Mouse (Mus musculus): ENCODE results near the gene Ehbp1. TPM values are rescaled to one million over a fixed set of nuclear protein-coding genes. Genes with fewer than 3 reads are reported as not detected.

The Ehbp1 gene
- polyA plus RNA-seq (2015; fragmentation: Nextera tagmentation; extraction: Ambion mirVana), result 3.1 and 3.7 TPM in 2 replicates

GRCm38 (mm10) chr11:22342242-22343207, at the start of gene Ehbp1:
Ehbp1 (minus strand) TSS chr11:22342292.
- no peak for TF ChIP-seq CTCF (IDR thresholded peaks at IDR 0.05; ENCODE audit: low read depth)
- H3K27me3 ChIP-seq (replicated peaks; ENCODE audit: control insufficient read depth, insufficient read depth, low read length), result no peaks in the 10 kb centered on the region
- H3K27ac ChIP-seq (ENCODE audit: low read depth, low read length), result no peak within 1 kb of the TSS
- H3K4me2 ChIP-seq (replicated peaks; ENCODE audit: low read depth), result no peak within 1 kb of the TSS
- no peaks in the 10 kb centered on the region for H3K9me3 ChIP-seq (ENCODE audit: control insufficient read depth)
- no peaks in the 10 kb centered on the region for H3K4me1 ChIP-seq (replicated peaks; ENCODE audit: control insufficient read depth, insufficient read depth, low read length)
- no peak for ATAC-seq
- 46% methylated on average over 2 of the region's 2 CpGs for WGBS
- H3K9ac ChIP-seq (ENCODE audit: low read depth, low read length), result no peak within 1 kb of the TSS
- H3K4me3 ChIP-seq (ENCODE audit: low read depth, low read length), result no peak within 1 kb of the TSS
- no peaks in the 10 kb centered on the region for H3K36me3 ChIP-seq (ENCODE audit: control insufficient read depth, insufficient read depth)

GRCm38 (mm10) chr11:22387472-22388098, 45.5 kb upstream of the Ehbp1 start:
- Histone ChIP-seq H3K9ac (ENCODE audit: low read depth, low read length) (no peak overlapping the region), H3K36me3 (ENCODE audit: control insufficient read depth, insufficient read depth) (no peaks in the 10 kb centered on the region), H3K27ac (ENCODE audit: low read depth, low read length) (no peak overlapping the region), H3K4me1 (replicated peaks; ENCODE audit: control insufficient read depth, insufficient read depth, low read length) (no peaks in the 10 kb centered on the region), H3K9me3 (ENCODE audit: control insufficient read depth) (no peaks in the 10 kb centered on the region), H3K27me3 (replicated peaks; ENCODE audit: control insufficient read depth, insufficient read depth, low read length) (no peaks in the 10 kb centered on the region), H3K4me2 (replicated peaks; ENCODE audit: low read depth) (no peak overlapping the region), H3K4me3 (ENCODE audit: low read depth, low read length) (no peak overlapping the region)
- WGBS, result 60% methylated on average over 6 of the region's 6 CpGs
- no peak for ATAC-seq
- TF ChIP-seq CTCF (IDR thresholded peaks at IDR 0.05; ENCODE audit: low read depth), result no peak

- no peak for TF ChIP-seq CTCF (IDR thresholded peaks at IDR 0.05; ENCODE audit: low read depth)
- Histone ChIP-seq H3K4me3 (ENCODE audit: low read depth, low read length) (no peak overlapping the region), H3K9ac (ENCODE audit: low read depth, low read length) (no peak overlapping the region), H3K4me1 (replicated peaks; ENCODE audit: control insufficient read depth, insufficient read depth, low read length) (no peaks in the 10 kb centered on the region), H3K9me3 (ENCODE audit: control insufficient read depth) (no peaks in the 10 kb centered on the region), H3K27me3 (replicated peaks; ENCODE audit: control insufficient read depth, insufficient read depth, low read length) (no peaks in the 10 kb centered on the region), H3K27ac (ENCODE audit: low read depth, low read length) (no peak overlapping the region), H3K36me3 (ENCODE audit: control insufficient read depth, insufficient read depth) (no peaks in the 10 kb centered on the region), H3K4me2 (replicated peaks; ENCODE audit: low read depth) (no peak overlapping the region)
- ATAC-seq, result no peak
- 93% methylated on average over 1 of the region's 1 CpGs for WGBS
Observed at GRCm38 (mm10) chr11:22383532-22383931, 41.4 kb upstream of the Ehbp1 start.

GRCm38 (mm10) chr11:22374811-22375210, 32.7 kb upstream of the Ehbp1 start:
- H3K9ac ChIP-seq (ENCODE audit: low read depth, low read length), result no peak overlapping the region
- H3K27ac ChIP-seq (ENCODE audit: low read depth, low read length), result no peak overlapping the region
- no peak overlapping the region for H3K4me3 ChIP-seq (ENCODE audit: low read depth, low read length)
- no peaks in the 10 kb centered on the region for H3K36me3 ChIP-seq (ENCODE audit: control insufficient read depth, insufficient read depth)
- no peaks in the 10 kb centered on the region for H3K4me1 ChIP-seq (replicated peaks; ENCODE audit: control insufficient read depth, insufficient read depth, low read length)
- no peak for ATAC-seq
- H3K27me3 ChIP-seq (replicated peaks; ENCODE audit: control insufficient read depth, insufficient read depth, low read length), result no peaks in the 10 kb centered on the region
- H3K4me2 ChIP-seq (replicated peaks; ENCODE audit: low read depth), result no peak overlapping the region
- H3K9me3 ChIP-seq (ENCODE audit: control insufficient read depth), result no peaks in the 10 kb centered on the region
- no peak for TF ChIP-seq CTCF (IDR thresholded peaks at IDR 0.05; ENCODE audit: low read depth)
- WGBS, result 80% methylated on average over 2 of the region's 2 CpGs

GRCm38 (mm10) chr11:22373290-22373674, 31.2 kb upstream of the Ehbp1 start:
- H3K9ac ChIP-seq (ENCODE audit: low read depth, low read length), result no peak overlapping the region
- TF ChIP-seq CTCF (IDR thresholded peaks at IDR 0.05; ENCODE audit: low read depth), result no peak
- no peaks in the 10 kb centered on the region for H3K27me3 ChIP-seq (replicated peaks; ENCODE audit: control insufficient read depth, insufficient read depth, low read length)
- no peaks in the 10 kb centered on the region for H3K36me3 ChIP-seq (ENCODE audit: control insufficient read depth, insufficient read depth)
- no peak overlapping the region for H3K4me2 ChIP-seq (replicated peaks; ENCODE audit: low read depth)
- no peak overlapping the region for H3K27ac ChIP-seq (ENCODE audit: low read depth, low read length)
- H3K9me3 ChIP-seq (ENCODE audit: control insufficient read depth), result no peaks in the 10 kb centered on the region
- no peak overlapping the region for H3K4me3 ChIP-seq (ENCODE audit: low read depth, low read length)
- no peaks in the 10 kb centered on the region for H3K4me1 ChIP-seq (replicated peaks; ENCODE audit: control insufficient read depth, insufficient read depth, low read length)
- 64% methylated on average over 3 of the region's 3 CpGs for WGBS
- ATAC-seq, result no peak

- 45% methylated on average over 1 of the region's 1 CpGs for WGBS
- no peaks in the 10 kb centered on the region for H3K27me3 ChIP-seq (replicated peaks; ENCODE audit: control insufficient read depth, insufficient read depth, low read length)
- no peak overlapping the region for H3K4me2 ChIP-seq (replicated peaks; ENCODE audit: low read depth)
- H3K9me3 ChIP-seq (ENCODE audit: control insufficient read depth), result no peaks in the 10 kb centered on the region
- no peak for ATAC-seq
- no peaks in the 10 kb centered on the region for H3K4me1 ChIP-seq (replicated peaks; ENCODE audit: control insufficient read depth, insufficient read depth, low read length)
- H3K27ac ChIP-seq (ENCODE audit: low read depth, low read length), result no peak overlapping the region
- H3K4me3 ChIP-seq (ENCODE audit: low read depth, low read length), result no peak overlapping the region
- no peaks in the 10 kb centered on the region for H3K36me3 ChIP-seq (ENCODE audit: control insufficient read depth, insufficient read depth)
- no peak overlapping the region for H3K9ac ChIP-seq (ENCODE audit: low read depth, low read length)
- TF ChIP-seq CTCF (IDR thresholded peaks at IDR 0.05; ENCODE audit: low read depth), result no peak
Observed at GRCm38 (mm10) chr11:22372609-22373289, 30.7 kb upstream of the Ehbp1 start.

Measured in intestine, postnatal 0 days (tissue).